Mouse (Mus musculus) MEL (cell line): Measurements from ENCODE around the gene Pcnx. TPM values are rescaled to one million over a fixed set of nuclear protein-coding genes. Genes with fewer than 3 reads are reported as not detected.

Experiments used
- DNase-seq: peaks from one replicate; pipeline ENCODE4 v3.0.0; 2011; ENCODE audit warnings: low read depth, low spot score
- H3K27ac ChIP-seq: 2 replicates; pipeline ENCODE4 v1.5.1; 2012; ENCODE audit warnings: low read depth, mild to moderate bottlenecking, control low read depth, low read length, moderate library complexity; ENCODE audit not compliant: control insufficient read depth
- H3K27me3 ChIP-seq, 2 experiments: fragments of 150-350 bp in 1 of 2; sonication (generic) in 1 of 2; 2 replicates each; pipeline ENCODE4 v1.6.1; 2012; ENCODE audit warnings: low read length in 2 of 2, mild to moderate bottlenecking in 2 of 2, improper control_type of control experiment in 1 of 2, moderate library complexity in 1 of 2; ENCODE audit not compliant: insufficient read depth in 2 of 2, control insufficient read depth in 1 of 2
- H3K36me3 ChIP-seq, 2 experiments: 2 replicates each; pipeline ENCODE4 v1.6.1; 2012 to 2014; ENCODE audit warnings: low read length in 2 of 2, improper control_type of control experiment in 1 of 2, inconsistent platforms in 1 of 2, mild to moderate bottlenecking in 1 of 2; ENCODE audit not compliant: insufficient read depth in 2 of 2, control insufficient read depth in 1 of 2
- H3K4me1 ChIP-seq, 2 experiments: fragments of 150-350 bp in 1 of 2; sonication (generic) in 1 of 2; 2 replicates each; pipeline ENCODE4 v1.6.1; 2012; ENCODE audit warnings: low read length in 2 of 2, improper control_type of control experiment in 1 of 2, mild to moderate bottlenecking in 1 of 2; ENCODE audit not compliant: insufficient read depth in 2 of 2, control insufficient read depth in 1 of 2
- H3K4me3 ChIP-seq, 2 experiments: fragments of 150-350 bp in 1 of 2; sonication (generic) in 1 of 2; 2 replicates each; pipeline ENCODE4 v1.5.1; 2012; ENCODE audit warnings: low read depth in 2 of 2, low read length in 2 of 2, mild to moderate bottlenecking in 2 of 2, moderate library complexity in 2 of 2, control low read depth in 1 of 2, improper control_type of control experiment in 1 of 2; ENCODE audit not compliant: control insufficient read depth in 1 of 2, insufficient read depth in 1 of 2
- H3K79me2 ChIP-seq: 2 replicates; pipeline ENCODE4 v1.6.1; 2012; ENCODE audit warnings: mild to moderate bottlenecking, low read length, moderate library complexity; ENCODE audit not compliant: control insufficient read depth, poor library complexity, insufficient read depth
- H3K9ac ChIP-seq: 2 replicates; pipeline ENCODE4 v1.6.1; 2012; ENCODE audit warnings: low read depth, mild to moderate bottlenecking, control low read depth, low read length, moderate library complexity; ENCODE audit not compliant: control insufficient read depth, poor library complexity, severe bottlenecking
- H3K9me3 ChIP-seq: fragments of 150-350 bp; sonication (generic); replicated peaks from 2 replicates; pipeline ENCODE4 v1.6.1; 2012; ENCODE audit warnings: mild to moderate bottlenecking, low read length, improper control_type of control experiment, moderate library complexity; ENCODE audit not compliant: insufficient read depth
- CTCF ChIP-seq, 3 experiments: IDR thresholded peaks in 2 of 3; conservative IDR thresholded peaks in 1 of 3; 2 replicates each; pipeline ENCODE4 v1.5.1; 2011 to 2012; ENCODE audit warnings: low read length in 3 of 3, low read depth in 2 of 3, mild to moderate bottlenecking in 2 of 3, improper control_type of control experiment in 1 of 3, inconsistent platforms in 1 of 3, mixed read lengths in 1 of 3, moderate library complexity in 1 of 3; ENCODE audit not compliant: control insufficient read depth in 1 of 3, insufficient read depth in 1 of 3, poor library complexity in 1 of 3, severe bottlenecking in 1 of 3
- E2F4 ChIP-seq: IDR thresholded peaks from 2 replicates; pipeline ENCODE4 v1.6.1; 2011; ENCODE audit warnings: low read depth, low read length, improper control_type of control experiment, borderline replicate concordance
- ELF1 ChIP-seq: IDR thresholded peaks from 2 replicates; pipeline ENCODE4 v1.6.1; 2014; ENCODE audit warnings: low read depth, mild to moderate bottlenecking, inconsistent platforms, low read length, improper control_type of control experiment, moderate library complexity
- HCFC1 ChIP-seq: IDR thresholded peaks from 2 replicates; pipeline ENCODE4 v1.6.1; 2012; ENCODE audit warnings: low read depth, mild to moderate bottlenecking, inconsistent platforms, low read length, improper control_type of control experiment, moderate library complexity
- KAT2A ChIP-seq: conservative IDR thresholded peaks from 2 replicates; pipeline ENCODE4 v1.6.1; 2012; ENCODE audit warnings: low read depth, low read length, improper control_type of control experiment, inconsistent platforms
- MAZ ChIP-seq: IDR thresholded peaks from 2 replicates; pipeline ENCODE4 v1.6.1; 2012; ENCODE audit warnings: low read depth, mild to moderate bottlenecking, inconsistent platforms, low read length, improper control_type of control experiment
- MEF2A ChIP-seq: IDR thresholded peaks from 2 replicates; pipeline ENCODE4 v1.6.1; 2014; ENCODE audit warnings: low read depth, mild to moderate bottlenecking, inconsistent platforms, low read length, improper control_type of control experiment; ENCODE audit not compliant: poor library complexity, insufficient replicate concordance, severe bottlenecking; ENCODE audit errors: extremely low read depth
- MXI1 ChIP-seq: IDR thresholded peaks from 2 replicates; pipeline ENCODE4 v1.6.1; 2011; ENCODE audit warnings: mild to moderate bottlenecking, low read depth, low read length, improper control_type of control experiment
- NRF1 ChIP-seq: IDR thresholded peaks from 2 replicates; pipeline ENCODE4 v1.6.1; 2014; ENCODE audit warnings: low read depth, mild to moderate bottlenecking, inconsistent platforms, low read length, improper control_type of control experiment, moderate library complexity; ENCODE audit not compliant: poor library complexity, insufficient read depth, severe bottlenecking
- POLR2AphosphoS2 ChIP-seq: IDR thresholded peaks from 2 replicates; pipeline ENCODE4 v1.6.1; 2011; ENCODE audit warnings: low read length, improper control_type of control experiment
- RAD21 ChIP-seq: IDR thresholded peaks from 2 replicates; pipeline ENCODE4 v1.6.1; 2011; ENCODE audit warnings: mild to moderate bottlenecking, low read depth, low read length, improper control_type of control experiment
- SIN3A ChIP-seq: IDR thresholded peaks from 2 replicates; pipeline ENCODE4 v1.6.1; 2012; ENCODE audit warnings: low read length, improper control_type of control experiment, inconsistent platforms
- SMC3 ChIP-seq: IDR thresholded peaks from 2 replicates; pipeline ENCODE4 v1.6.1; 2011; ENCODE audit warnings: low read depth, low read length, improper control_type of control experiment
- ZC3H11A ChIP-seq: IDR thresholded peaks from 2 replicates; pipeline ENCODE4 v1.6.1; 2012; ENCODE audit warnings: low read depth, mild to moderate bottlenecking, inconsistent platforms, low read length, improper control_type of control experiment
- ZMIZ1 ChIP-seq: IDR thresholded peaks from 2 replicates; pipeline ENCODE4 v1.6.1; 2012; ENCODE audit warnings: low read depth, mild to moderate bottlenecking, inconsistent platforms, low read length, improper control_type of control experiment, moderate library complexity
- polyA plus RNA-seq, 2 experiments: library from polyadenylated mRNA; stranded (reverse) in 1 of 2; unstranded in 1 of 2; fragments of >175 nt in 1 of 2; fragments of >200 nt in 1 of 2; gene quantifications; 2 replicates each; pipeline versions ENCODE4 v1.2.1 to v1.2.4; 2012; ENCODE audit warnings: low replicate concordance in 2 of 2, low read depth in 1 of 2; ENCODE audit not compliant: insufficient read length in 2 of 2, insufficient read depth in 1 of 2, missing spikeins in 1 of 2
- total RNA-seq: library from RNA; depleted of rRNA; stranded (reverse); fragments of 300-350 nt; gene quantifications from 2 replicates; pipeline ENCODE4 v1.2.3, GENCODE M21; 2012

Gene Pcnx
- total and polyA plus RNA-seq, 3 experiments: 8.9 to 140 (median 20.6) TPM

GRCm38 (mm10) chr12:81910439-81910838 is 50.6 kb downstream of the Pcnx start:
- H3K9ac ChIP-seq: no peak overlapping the region
- no peaks in the 10 kb centered on the region for H3K79me2 ChIP-seq
- no peaks in the 10 kb centered on the region for H3K27me3 ChIP-seq
- peaks cover 0 to 4% of the 10 kb centered on the region in 2 experiments; a peak in 1 of 4 replicates for H3K4me1 ChIP-seq
- TF ChIP-seq E2F4: no peak
- no peak for TF ChIP-seq MEF2A
- TF ChIP-seq MXI1: no peak
- TF ChIP-seq SIN3A: no peak
- TF ChIP-seq NRF1: no peak
- TF ChIP-seq POLR2AphosphoS2: no peak
- no peak for TF ChIP-seq ZMIZ1
- TF ChIP-seq, all 39 proteins: peak for 0
- Histone ChIP-seq H3K9me3 (no peaks in the 10 kb centered on the region), H3K4me3 (no peak overlapping the region), H3K27ac (no peak overlapping the region), H3K36me3 (no peaks in the 10 kb centered on the region)
- DNase-seq: no peak

- Histone ChIP-seq H3K27ac (no peak overlapping the region), H3K9ac (no peak overlapping the region), H3K4me3 (no peak overlapping the region), H3K4me1 (no peaks in the 10 kb centered on the region), H3K9me3 (no peaks in the 10 kb centered on the region), H3K27me3 (no peaks in the 10 kb centered on the region), H3K36me3 (no peaks in the 10 kb centered on the region), H3K79me2 (no peaks in the 10 kb centered on the region)
- DNase-seq: peak; percentile 76
- TF ChIP-seq MAZ (no peak), CTCF (IDR thresholded peaks at IDR 0.05 in 2 of 3, conservative IDR thresholded peaks at IDR 0.05 in 1 of 3; ENCODE audit: control insufficient read depth in 1 of 3, insufficient read depth in 1 of 3, low read depth in 2 of 3, low read length in 3 of 3, poor library complexity in 1 of 3, severe bottlenecking in 1 of 3) (peak; percentile 80 to 93 (median 91)), RAD21 (peak; percentile 92), HCFC1 (no peak), SMC3 (peak; percentile 93), ZC3H11A (peak; percentile 72), KAT2A (no peak)
Measured at GRCm38 (mm10) chr12:81915176-81915950, 55.5 kb downstream of the Pcnx start.

- H3K9ac ChIP-seq: no peak overlapping the region
- H3K4me1 ChIP-seq: peaks cover 0 to 2% of the 10 kb centered on the region in 2 experiments; a peak in 1 of 4 replicates
- no peaks in the 10 kb centered on the region for H3K27me3 ChIP-seq
- H3K9me3 ChIP-seq: no peaks in the 10 kb centered on the region
- TF ChIP-seq ELF1: no peak
- TF ChIP-seq, all 39 proteins: peak for 0
- H3K36me3 ChIP-seq: no peaks in the 10 kb centered on the region
- no peak for DNase-seq
- H3K27ac ChIP-seq: no peak overlapping the region
- no peaks in the 10 kb centered on the region for H3K79me2 ChIP-seq
- H3K4me3 ChIP-seq: no peak overlapping the region
Measured at GRCm38 (mm10) chr12:81918346-81918745, 58.5 kb downstream of the Pcnx start.
